Mouse (Mus musculus) stomach, embryonic 15.5 days (tissue): Measurements from ENCODE around the gene Tpk1. TPM values are rescaled to one million over a fixed set of nuclear protein-coding genes. Genes with fewer than 3 reads are reported as not detected.

Source experiments
- ATAC-seq: fragments of 200-750 bp; cut with Nextera tagmentation; 2 replicates; pipeline ENCODE4 v1.8.0; 2017; ENCODE audit warnings: low read depth, moderate number of reproducible peaks, moderate TSS enrichment; ENCODE audit not compliant: insufficient read depth, low FRiP score
- H3K27ac ChIP-seq: fragments of 300-500 bp; sonication (generic); 2 replicates; pipeline ENCODE4 v1.5.1; 2015; ENCODE audit warnings: mild to moderate bottlenecking, inconsistent platforms
- H3K27me3 ChIP-seq: fragments of 300-500 bp; sonication (generic); replicated peaks from 2 replicates; pipeline ENCODE4 v1.6.1; 2015; ENCODE audit warnings: inconsistent platforms
- H3K36me3 ChIP-seq: fragments of 300-500 bp; sonication (generic); 2 replicates; pipeline ENCODE4 v1.6.1; 2015; ENCODE audit warnings: inconsistent platforms
- H3K4me1 ChIP-seq: fragments of 300-500 bp; sonication (generic); 2 replicates; pipeline ENCODE4 v1.6.1; 2015; ENCODE audit warnings: inconsistent platforms
- H3K4me2 ChIP-seq: fragments of 300-500 bp; sonication (generic); 2 replicates; pipeline ENCODE4 v1.6.1; 2015; ENCODE audit warnings: mild to moderate bottlenecking, inconsistent platforms
- H3K4me3 ChIP-seq: fragments of 300-500 bp; sonication (generic); replicated peaks from 2 replicates; pipeline ENCODE4 v1.5.1; 2015; ENCODE audit warnings: inconsistent platforms
- H3K9ac ChIP-seq: fragments of 300-500 bp; sonication (generic); 2 replicates; pipeline ENCODE4 v1.6.1; 2015; ENCODE audit warnings: inconsistent platforms
- H3K9me3 ChIP-seq: fragments of 300-500 bp; sonication (generic); 2 replicates; pipeline ENCODE4 v1.6.1; 2016; ENCODE audit warnings: inconsistent platforms
- WGBS: fragments of 180-500 bp; shearing (Covaris S2); methylation state at CpG from one replicate; pipeline ENCODE4 v1.1.7; 2015; 5-methylcytosine and 5-hydroxymethylcytosine counted together
- polyA plus RNA-seq: library from polyadenylated mRNA; unstranded; fragments of >200 nt; fragmentation: Nextera tagmentation; extraction: Ambion mirVana; gene quantifications from 2 replicates; pipeline ENCODE4 v1.2.1, GENCODE M21; 2015

The Tpk1 gene
- polyA plus RNA-seq, 1 experiment from 2014 or later: 15.4 TPM

DNA sequence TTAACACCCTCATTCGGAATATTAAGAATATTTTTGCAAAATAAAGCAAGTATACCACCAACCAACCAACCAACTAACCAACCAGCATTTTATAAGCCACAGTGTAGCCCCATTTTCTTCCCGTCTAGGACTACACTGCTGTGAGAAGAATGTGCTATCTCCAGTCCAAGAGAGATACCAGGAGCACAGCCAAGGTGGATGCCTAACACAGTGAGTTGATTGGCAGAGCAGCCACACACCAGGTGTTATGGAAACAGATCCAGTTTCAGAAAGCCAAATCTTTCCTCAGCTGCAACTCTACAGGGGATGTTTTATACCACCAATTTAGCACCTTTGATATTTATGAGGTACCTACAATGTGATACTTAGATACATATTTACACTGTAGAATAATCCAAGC is 299.1 kb downstream of the Tpk1 start:
- Histone ChIP-seq H3K9ac (no peak overlapping the region), H3K9me3 (no peaks in the 10 kb centered on the region), H3K36me3 (no peaks in the 10 kb centered on the region), H3K4me3 (no peak overlapping the region), H3K4me1 (no peaks in the 10 kb centered on the region), H3K27ac (no peak overlapping the region), H3K27me3 (no peaks in the 10 kb centered on the region), H3K4me2 (no peak overlapping the region)
- no peak for ATAC-seq
- 73% methylated on average over 2 of the region's 2 CpGs for WGBS

DNA sequence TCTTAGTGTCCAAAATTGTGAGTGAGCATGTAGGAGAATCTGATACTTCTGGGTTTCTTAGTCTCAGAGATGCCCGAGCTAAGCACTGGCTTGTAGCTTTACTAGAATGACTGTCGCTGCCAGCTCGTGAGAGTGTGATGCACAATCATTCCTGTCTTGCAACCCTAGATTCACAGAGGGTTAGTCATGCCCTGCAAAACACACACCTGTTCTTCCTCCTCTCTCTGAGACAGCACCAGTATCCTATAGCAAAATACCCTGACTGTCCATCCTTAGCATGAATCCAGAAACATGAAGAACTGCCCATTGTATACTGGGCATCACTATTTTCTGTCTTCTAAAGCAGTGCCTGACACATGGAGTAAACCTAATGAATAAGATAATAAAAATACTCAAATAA is 302.2 kb downstream of the Tpk1 start:
- no peak for ATAC-seq

DNA sequence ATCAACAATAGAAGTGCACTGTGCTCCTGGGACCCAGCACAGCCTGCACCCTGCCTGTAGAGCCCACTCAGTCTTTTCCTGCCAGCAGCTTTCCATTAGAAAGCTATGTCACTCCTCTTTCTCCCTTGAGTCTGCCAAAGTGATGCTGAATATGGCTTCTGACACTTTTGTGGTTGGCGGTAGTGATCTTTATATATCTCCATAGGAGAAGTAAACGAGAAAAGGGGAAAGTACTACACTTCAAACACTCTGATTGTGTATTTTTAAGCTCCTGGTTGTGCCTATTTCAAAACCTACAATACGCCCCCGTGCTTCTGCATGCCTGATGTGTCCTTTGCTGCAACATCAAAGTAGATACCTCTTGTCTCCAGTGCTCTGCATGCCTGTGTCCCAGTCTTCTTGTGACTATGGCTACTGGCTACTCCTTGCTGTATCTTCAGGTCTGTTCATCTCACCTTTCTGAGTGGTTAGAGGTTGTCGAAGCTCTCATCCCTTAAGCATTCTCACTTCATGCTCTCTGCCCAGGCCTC is 302.7 kb downstream of the Tpk1 start:
- no peaks in the 10 kb centered on the region for H3K4me1 ChIP-seq
- no peak overlapping the region for H3K4me3 ChIP-seq
- H3K27ac ChIP-seq: no peak overlapping the region
- ATAC-seq: no peak
- H3K4me2 ChIP-seq: no peak overlapping the region
- H3K9ac ChIP-seq: no peak overlapping the region
- H3K27me3 ChIP-seq: no peaks in the 10 kb centered on the region
- WGBS: 85% methylated on average over 5 of the region's 5 CpGs
- no peaks in the 10 kb centered on the region for H3K9me3 ChIP-seq
- H3K36me3 ChIP-seq: no peaks in the 10 kb centered on the region

More for the DNA sequence above, 302.2 kb downstream of the Tpk1 start:
- Histone ChIP-seq H3K27ac (no peak overlapping the region), H3K9ac (no peak overlapping the region), H3K36me3 (no peaks in the 10 kb centered on the region), H3K4me2 (no peak overlapping the region), H3K4me1 (no peaks in the 10 kb centered on the region), H3K27me3 (no peaks in the 10 kb centered on the region), H3K9me3 (no peaks in the 10 kb centered on the region), H3K4me3 (no peak overlapping the region)
- WGBS: 81% methylated on average over 3 of the region's 3 CpGs

GRCm38 (mm10) chr6:43361248-43361647 is 304.8 kb downstream of the Tpk1 start:
- no peaks in the 10 kb centered on the region for H3K9me3 ChIP-seq
- H3K4me3 ChIP-seq: no peak overlapping the region
- no peak overlapping the region for H3K27ac ChIP-seq
- no peaks in the 10 kb centered on the region for H3K27me3 ChIP-seq
- 56% methylated on average over 5 of the region's 5 CpGs for WGBS
- H3K36me3 ChIP-seq: no peaks in the 10 kb centered on the region
- no peak for ATAC-seq
- no peaks in the 10 kb centered on the region for H3K4me1 ChIP-seq
- no peak overlapping the region for H3K4me2 ChIP-seq
- no peak overlapping the region for H3K9ac ChIP-seq

DNA sequence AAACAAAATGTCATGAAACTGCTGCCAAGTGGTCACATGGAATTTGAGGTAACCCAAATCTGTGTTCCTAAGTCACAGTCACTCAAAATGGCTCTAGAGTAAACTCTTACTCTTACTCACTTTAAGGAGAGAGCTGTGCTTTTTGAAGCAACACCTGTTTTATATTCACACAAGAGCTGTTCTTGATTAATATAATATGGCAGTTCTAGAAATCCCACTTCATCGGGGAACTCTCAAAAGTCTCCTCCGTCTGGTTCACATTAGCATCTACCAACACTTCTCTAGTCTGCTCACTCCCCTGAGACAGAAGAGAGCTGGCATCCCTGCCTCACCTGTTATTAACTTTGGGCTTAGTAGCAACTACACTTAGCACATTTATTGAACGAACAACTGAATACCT is 305.9 kb downstream of the Tpk1 start:
- no peaks in the 10 kb centered on the region for H3K9me3 ChIP-seq
- ATAC-seq: no peak
- H3K9ac ChIP-seq: no peak overlapping the region
- H3K36me3 ChIP-seq: no peaks in the 10 kb centered on the region
- H3K27me3 ChIP-seq: no peaks in the 10 kb centered on the region
- WGBS: 72% methylated on average over 3 of the region's 3 CpGs
- H3K4me2 ChIP-seq: no peak overlapping the region
- H3K4me3 ChIP-seq: no peak overlapping the region
- no peaks in the 10 kb centered on the region for H3K4me1 ChIP-seq
- no peak overlapping the region for H3K27ac ChIP-seq

DNA sequence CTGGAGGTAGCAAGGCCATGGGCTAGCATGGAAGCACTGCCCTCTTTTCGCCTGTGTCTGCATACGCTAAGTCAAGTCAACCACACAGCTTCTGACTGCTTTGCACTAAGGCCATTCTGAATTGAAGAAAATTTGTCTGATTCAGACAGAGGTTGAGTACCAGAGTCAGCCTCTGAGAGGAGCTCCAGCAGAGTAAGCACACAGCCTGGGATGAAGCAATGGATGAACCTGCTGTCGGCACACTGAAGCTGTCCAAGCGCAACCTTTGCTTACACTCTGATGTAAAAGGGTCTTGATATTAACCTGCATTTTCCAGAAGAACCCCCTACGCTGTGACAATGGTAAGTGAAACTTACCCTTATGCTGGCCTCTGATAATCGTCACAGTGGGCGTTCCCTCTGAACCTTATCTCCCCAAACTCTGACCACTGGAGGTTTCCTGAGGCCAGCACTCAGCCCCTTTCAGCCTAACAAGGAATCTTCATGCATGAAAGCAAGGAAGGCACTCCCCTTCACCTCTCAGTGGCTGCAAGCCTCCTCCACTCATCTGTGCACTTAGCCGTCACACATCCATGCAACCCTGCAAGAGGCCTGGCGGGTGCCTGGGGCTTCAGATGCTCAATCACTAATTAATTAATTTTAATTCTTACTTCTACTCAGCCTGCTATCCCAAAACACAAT is 311.4 kb downstream of the Tpk1 start:
- no peaks in the 10 kb centered on the region for H3K9me3 ChIP-seq
- H3K4me2 ChIP-seq: no peak overlapping the region
- ATAC-seq: no peak
- 73% methylated on average over 9 of the region's 9 CpGs for WGBS
- H3K27me3 ChIP-seq: no peaks in the 10 kb centered on the region
- no peak overlapping the region for H3K9ac ChIP-seq
- H3K36me3 ChIP-seq: no peaks in the 10 kb centered on the region
- no peak overlapping the region for H3K4me3 ChIP-seq
- H3K27ac ChIP-seq: no peak overlapping the region
- no peaks in the 10 kb centered on the region for H3K4me1 ChIP-seq

GRCm38 (mm10) chr6:43353446-43353845 is 312.6 kb downstream of the Tpk1 start:
- H3K27ac ChIP-seq: no peak overlapping the region
- ATAC-seq: no peak
- H3K4me2 ChIP-seq: no peak overlapping the region
- WGBS: 89% methylated on average over 4 of the region's 4 CpGs
- no peaks in the 10 kb centered on the region for H3K4me1 ChIP-seq
- H3K27me3 ChIP-seq: no peaks in the 10 kb centered on the region
- no peak overlapping the region for H3K4me3 ChIP-seq
- no peaks in the 10 kb centered on the region for H3K9me3 ChIP-seq
- H3K36me3 ChIP-seq: no peaks in the 10 kb centered on the region
- no peak overlapping the region for H3K9ac ChIP-seq

DNA sequence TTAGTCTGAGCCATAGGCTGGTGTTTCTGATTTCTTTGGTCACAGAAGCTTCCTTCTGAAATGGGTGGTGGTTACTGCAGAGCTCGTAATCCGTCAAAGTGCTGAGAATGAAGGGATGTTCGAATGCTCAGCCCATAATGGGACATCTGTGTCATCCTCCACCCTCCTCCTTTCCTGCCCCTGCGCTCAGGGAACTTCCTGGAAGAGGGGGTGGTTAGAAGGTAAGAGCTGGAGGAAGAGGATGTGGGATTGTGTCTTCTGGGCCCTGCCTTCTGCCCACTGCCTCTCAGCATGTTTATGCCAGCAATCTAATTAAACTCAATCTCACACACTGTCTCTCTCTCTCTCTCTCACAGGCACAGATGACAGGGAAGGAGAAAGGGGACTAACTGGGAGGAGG is 317.0 kb downstream of the Tpk1 start:
- no peaks in the 10 kb centered on the region for H3K27me3 ChIP-seq
- no peak overlapping the region for H3K4me2 ChIP-seq
- H3K4me3 ChIP-seq: no peak overlapping the region
- 61% methylated on average over 4 of the region's 4 CpGs for WGBS
- no peaks in the 10 kb centered on the region for H3K9me3 ChIP-seq
- no peaks in the 10 kb centered on the region for H3K4me1 ChIP-seq
- no peaks in the 10 kb centered on the region for H3K36me3 ChIP-seq
- no peak overlapping the region for H3K9ac ChIP-seq
- no peak overlapping the region for H3K27ac ChIP-seq
- ATAC-seq: no peak

DNA sequence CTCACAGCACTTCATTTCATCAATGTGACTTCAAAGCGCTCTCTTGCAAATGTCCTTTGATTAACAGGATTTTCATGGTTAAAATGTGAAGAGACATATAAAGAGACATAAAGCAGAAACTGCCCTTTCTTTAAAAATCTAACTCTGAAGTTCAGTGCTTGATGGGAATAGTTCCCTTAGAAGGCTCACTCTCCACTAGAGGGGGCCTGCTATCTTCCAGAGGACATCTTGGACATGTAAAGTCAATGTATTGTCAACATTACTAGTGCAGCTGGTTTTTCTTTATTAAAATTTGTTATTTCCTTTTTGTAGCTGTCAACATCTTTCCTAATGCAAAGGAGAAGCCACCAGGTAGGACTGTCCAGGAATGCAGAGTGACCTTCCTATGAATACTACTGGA is 318.4 kb downstream of the Tpk1 start:
- no peak for ATAC-seq
- no peak overlapping the region for H3K9ac ChIP-seq
- H3K4me3 ChIP-seq: no peak overlapping the region
- no peak overlapping the region for H3K4me2 ChIP-seq
- H3K4me1 ChIP-seq: no peaks in the 10 kb centered on the region
- H3K9me3 ChIP-seq: no peaks in the 10 kb centered on the region
- WGBS: 94% methylated on average over 1 of the region's 1 CpGs
- no peaks in the 10 kb centered on the region for H3K36me3 ChIP-seq
- no peaks in the 10 kb centered on the region for H3K27me3 ChIP-seq
- no peak overlapping the region for H3K27ac ChIP-seq

DNA sequence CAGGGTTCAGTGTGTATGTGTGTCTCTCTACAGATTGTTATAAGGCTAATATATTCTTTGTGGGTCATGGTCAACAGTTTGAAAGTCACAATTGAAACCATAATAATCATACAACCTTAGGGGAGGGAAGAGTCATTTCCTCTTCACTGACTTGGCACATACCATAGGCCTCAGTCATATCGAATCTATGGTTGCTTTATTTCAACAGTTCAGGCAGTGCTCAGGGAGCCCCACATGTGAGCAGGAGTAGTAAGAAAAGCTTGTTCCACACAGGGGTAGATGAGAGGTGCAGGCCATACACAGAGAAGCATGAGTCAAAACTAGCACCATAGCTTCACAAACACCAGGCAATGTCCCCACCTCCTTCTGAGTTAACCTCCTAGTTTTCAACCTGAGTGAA is 323.1 kb downstream of the Tpk1 start:
- Histone ChIP-seq H3K4me3 (no peak overlapping the region), H3K9ac (no peak overlapping the region), H3K4me1 (no peaks in the 10 kb centered on the region), H3K27me3 (no peaks in the 10 kb centered on the region), H3K4me2 (no peak overlapping the region), H3K27ac (no peak overlapping the region), H3K9me3 (no peaks in the 10 kb centered on the region), H3K36me3 (no peaks in the 10 kb centered on the region)
- 67% methylated on average over 1 of the region's 1 CpGs for WGBS
- ATAC-seq: no peak

DNA sequence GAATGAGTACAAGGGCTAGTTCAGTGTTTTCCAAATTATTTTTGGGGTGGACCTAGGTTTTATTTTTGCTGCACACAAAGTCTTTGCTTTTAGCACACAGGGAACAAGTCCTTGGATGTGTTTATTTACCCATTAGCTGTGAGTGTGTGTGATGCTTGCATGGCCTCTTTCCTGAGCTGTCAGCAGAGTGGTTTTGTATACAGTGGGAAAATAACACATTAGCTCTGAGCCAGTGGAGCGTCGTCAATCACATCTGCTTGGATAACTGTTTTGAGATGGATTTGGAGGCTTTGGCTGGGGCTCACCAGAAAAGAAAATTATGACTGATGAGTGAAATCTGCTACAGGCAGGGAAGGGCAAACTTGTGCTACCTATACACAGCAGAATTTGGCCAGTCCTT is 323.7 kb downstream of the Tpk1 start:
- Histone ChIP-seq H3K4me3 (no peak overlapping the region), H3K9ac (no peak overlapping the region), H3K9me3 (no peaks in the 10 kb centered on the region), H3K4me1 (no peaks in the 10 kb centered on the region), H3K27me3 (no peaks in the 10 kb centered on the region), H3K4me2 (no peak overlapping the region), H3K27ac (no peak overlapping the region), H3K36me3 (no peaks in the 10 kb centered on the region)
- 35% methylated on average over 2 of the region's 2 CpGs for WGBS
- ATAC-seq: no peak

GRCm38 (mm10) chr6:43338804-43339203 is 327.3 kb downstream of the Tpk1 start:
- ATAC-seq: peak; percentile 73
- Histone ChIP-seq H3K9me3 (no peaks in the 10 kb centered on the region), H3K27me3 (no peaks in the 10 kb centered on the region), H3K9ac (no peak overlapping the region), H3K27ac (no peak overlapping the region), H3K4me3 (no peak overlapping the region), H3K4me1 (no peaks in the 10 kb centered on the region), H3K36me3 (no peaks in the 10 kb centered on the region), H3K4me2 (no peak overlapping the region)
- 48% methylated on average over 2 of the region's 2 CpGs for WGBS

GRCm38 (mm10) chr6:43337491-43337961 is 328.6 kb downstream of the Tpk1 start:
- Histone ChIP-seq H3K4me1 (no peaks in the 10 kb centered on the region), H3K36me3 (no peaks in the 10 kb centered on the region), H3K4me2 (no peak overlapping the region), H3K9ac (no peak overlapping the region), H3K27ac (no peak overlapping the region), H3K9me3 (no peaks in the 10 kb centered on the region), H3K27me3 (no peaks in the 10 kb centered on the region), H3K4me3 (no peak overlapping the region)
- peak; percentile 92 for ATAC-seq
- 26% methylated on average over 10 of the region's 10 CpGs for WGBS
